Mouse (Mus musculus) activated CD4-positive, CD25-positive, alpha-beta regulatory T cell (primary cell): Measurements from ENCODE around the gene Ptpn9. TPM values are rescaled to one million over a fixed set of nuclear protein-coding genes. Genes with fewer than 3 reads are reported as not detected.

Experiments
- polyA plus RNA-seq, 2 experiments: library from polyadenylated mRNA; unstranded; fragments of 100-300 nt; shearing (Covaris generic); gene quantifications; one replicate each; pipeline ENCODE4 v1.2.1; 2017

The Ptpn9 gene
- 10 to 100 TPM; 12.8 to 20.3 TPM for polyA plus RNA-seq

GRCm38 (mm10) chr9:56994286-56995197, at the start of gene Ptpn9:
Gene Ptpn9 (plus strand): TSS chr9:56994923.

GRCm38 (mm10) chr9:56950414-56951400, 44.0 kb upstream of the Ptpn9 start, which contains the start of gene Snupn:
Gene Snupn (plus strand): TSS chr9:56950878.

GRCm38 (mm10) chr9:57071801-57072351, 77.2 kb downstream of the Ptpn9 start, which contains the start of gene Sin3a:
Gene Sin3a (plus strand): TSS chr9:57072040.

Other genes with a start within 250 kb of the Ptpn9 start
- not detected for gene Lingo1, start 198.5 kb upstream of the Ptpn9 start, polyA plus RNA-seq
- gene Odf3l1, start 130.2 kb upstream of the Ptpn9 start, polyA plus RNA-seq = not detected
- under 1 TPM; 0.06 to 0.13 TPM for gene Cspg4, start 129.9 kb upstream of the Ptpn9 start, polyA plus RNA-seq
- 1 to 10 TPM; 6.7 to 8.4 TPM for gene Snx33, start 66.6 kb upstream of the Ptpn9 start, polyA plus RNA-seq
- gene Imp3, start 57.4 kb upstream of the Ptpn9 start, polyA plus RNA-seq = 100 to 1,000 TPM in 1 of 2 experiments, 10 to 100 TPM in 1; 92.8 to 112 TPM
- 10 to 100 TPM; 17.0 to 17.7 TPM for gene Snupn, start 44.0 kb upstream of the Ptpn9 start, polyA plus RNA-seq
- 10 to 100 TPM; 26.4 to 30.3 TPM for gene Sin3a, start 77.1 kb downstream of the Ptpn9 start, polyA plus RNA-seq
- 10 to 100 TPM; 38.8 to 43.2 TPM for gene Man2c1, start 135.8 kb downstream of the Ptpn9 start, polyA plus RNA-seq
- 10 to 100 TPM; 19.2 to 28.5 TPM for gene Neil1, start 153.4 kb downstream of the Ptpn9 start, polyA plus RNA-seq
- gene Commd4, start 163.4 kb downstream of the Ptpn9 start, polyA plus RNA-seq = 100 to 1,000 TPM; 265 to 305 TPM
- gene Trcg1, start 241.6 kb downstream of the Ptpn9 start, polyA plus RNA-seq = under 1 TPM in 1 of 2 experiments, not detected in 1; 0.33 TPM